Mouse (Mus musculus) MEL (cell line): ENCODE measurements around the gene Apoa5.

Source experiments
- EP300 ChIP-seq, 2 experiments: IDR thresholded peaks; 2 replicates each; pipeline ENCODE4 v1.6.1; 2011; ENCODE audit warnings: improper control_type of control experiment in 2 of 2, low read length in 2 of 2, low read depth in 1 of 2, mild to moderate bottlenecking in 1 of 2
- MYC ChIP-seq: IDR thresholded peaks from 2 replicates; pipeline ENCODE4 v1.6.1; 2011; ENCODE audit warnings: low read depth, mild to moderate bottlenecking, low read length, improper control_type of control experiment, moderate library complexity
- TBP ChIP-seq: IDR thresholded peaks from 2 replicates; pipeline ENCODE4 v1.8.0; 2011; ENCODE audit warnings: low read depth, low read length, improper control_type of control experiment
- UBTF ChIP-seq: IDR thresholded peaks from 2 replicates; pipeline ENCODE4 v1.6.1; 2012; ENCODE audit warnings: low read depth, mild to moderate bottlenecking, inconsistent platforms, low read length, improper control_type of control experiment, moderate library complexity, borderline replicate concordance; ENCODE audit not compliant: insufficient read depth

DNA sequence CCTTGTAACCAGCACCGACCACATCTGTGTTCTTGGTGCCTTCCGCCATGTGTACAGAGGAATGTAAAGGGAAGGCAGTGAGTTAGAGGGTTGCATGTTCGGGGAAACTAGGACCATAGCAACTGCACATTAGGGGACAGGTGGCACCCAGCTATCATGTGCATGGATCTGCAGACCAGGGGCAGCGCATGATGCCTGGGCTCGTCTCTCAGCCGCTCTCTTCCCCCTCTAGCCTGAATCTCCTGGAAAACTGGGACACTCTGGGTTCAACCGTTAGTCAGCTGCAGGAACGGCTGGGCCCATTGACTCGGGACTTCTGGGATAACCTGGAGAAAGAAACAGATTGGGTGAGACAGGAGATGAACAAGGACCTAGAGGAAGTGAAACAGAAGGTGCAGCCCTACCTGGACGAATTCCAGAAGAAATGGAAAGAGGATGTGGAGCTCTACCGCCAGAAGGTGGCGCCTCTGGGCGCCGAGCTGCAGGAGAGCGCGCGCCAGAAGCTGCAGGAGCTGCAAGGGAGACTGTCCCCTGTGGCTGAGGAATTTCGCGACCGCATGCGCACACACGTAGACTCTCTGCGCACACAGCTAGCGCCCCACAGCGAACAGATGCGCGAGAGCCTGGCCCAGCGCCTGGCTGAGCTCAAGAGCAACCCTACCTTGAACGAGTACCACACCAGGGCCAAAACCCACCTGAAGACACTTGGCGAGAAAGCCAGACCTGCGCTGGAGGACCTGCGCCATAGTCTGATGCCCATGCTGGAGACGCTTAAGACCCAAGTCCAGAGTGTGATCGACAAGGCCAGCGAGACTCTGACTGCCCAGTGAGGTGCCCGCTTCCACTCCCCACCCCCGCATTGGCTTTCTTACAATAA is 38.6 kb upstream of the Apoa5 start:
- TF ChIP-seq TBP (peak; percentile 60; the same call in 1 of the 2 replicates), UBTF (no peak), EP300 (IDR thresholded peaks at IDR 0.05; ENCODE audit: low read depth in 1 of 2, low read length in 2 of 2) (no peak), MYC (peak; percentile 82)
